Mouse (Mus musculus) ES-E14 (cell line): ENCODE data around the gene Foxo3. TPM values are rescaled to one million over a fixed set of nuclear protein-coding genes. Genes with fewer than 3 reads are reported as not detected.

Source experiments
- DNase-seq: peaks from one replicate; pipeline ENCODE4 v3.0.0-alpha.2; 2013; ENCODE audit warnings: low read depth, low spot score
- H3K27ac ChIP-seq: 2 replicates; pipeline ENCODE4 v1.5.1; 2012; ENCODE audit warnings: low read depth, mild to moderate bottlenecking, low read length, moderate library complexity, mixed read lengths; ENCODE audit not compliant: poor library complexity, insufficient read depth, severe bottlenecking
- H3K36me3 ChIP-seq: 2 replicates; pipeline ENCODE4 v1.6.1; 2012; ENCODE audit warnings: mild to moderate bottlenecking, low read length, moderate library complexity, mixed read lengths; ENCODE audit not compliant: control insufficient read depth, poor library complexity, insufficient read depth, severe bottlenecking
- H3K4me1 ChIP-seq, 2 experiments: fragments of 150-350 bp in 1 of 2; sonication (generic) in 1 of 2; 2 replicates each; pipeline ENCODE4 v1.6.1; 2012; ENCODE audit warnings: low read length in 2 of 2, mild to moderate bottlenecking in 1 of 2, mixed read lengths in 1 of 2; ENCODE audit not compliant: control insufficient read depth in 2 of 2, insufficient read depth in 2 of 2, poor library complexity in 1 of 2
- H3K4me3 ChIP-seq, 2 experiments: fragments of 150-350 bp in 1 of 2; sonication (generic) in 1 of 2; 2 replicates each; pipeline ENCODE4 v1.5.1; 2012; ENCODE audit warnings: low read length in 2 of 2, low read depth in 1 of 2, mild to moderate bottlenecking in 1 of 2, mixed read lengths in 1 of 2; ENCODE audit not compliant: insufficient read depth in 1 of 2, poor library complexity in 1 of 2, severe bottlenecking in 1 of 2
- H3K9ac ChIP-seq: 2 replicates; pipeline ENCODE4 v1.6.1; 2012; ENCODE audit warnings: low read depth, mild to moderate bottlenecking, low read length, mixed read lengths; ENCODE audit not compliant: poor library complexity, insufficient read depth, severe bottlenecking
- H3K9me3 ChIP-seq: fragments of 150-350 bp; sonication (generic); 2 replicates; pipeline ENCODE4 v1.6.1; 2012; ENCODE audit warnings: low read depth, mild to moderate bottlenecking, low read length; ENCODE audit not compliant: control insufficient read depth, insufficient read depth
- CHD2 ChIP-seq: IDR thresholded peaks from 2 replicates; pipeline ENCODE4 v1.6.1; 2014; ENCODE audit warnings: mild to moderate bottlenecking, low read depth, low read length, inconsistent platforms
- HCFC1 ChIP-seq: IDR thresholded peaks from 2 replicates; pipeline ENCODE4 v1.6.1; 2012; ENCODE audit warnings: low read length, inconsistent platforms, borderline replicate concordance; ENCODE audit not compliant: insufficient read depth
- MAFK ChIP-seq: IDR thresholded peaks from 2 replicates; pipeline ENCODE4 v1.6.1; 2014; ENCODE audit warnings: mild to moderate bottlenecking, low read depth, low read length, inconsistent platforms; ENCODE audit not compliant: insufficient read depth
- ZC3H11A ChIP-seq: IDR thresholded peaks from 2 replicates; pipeline ENCODE4 v1.6.1; 2012; ENCODE audit warnings: low read depth, mild to moderate bottlenecking, inconsistent platforms, low read length, borderline replicate concordance
- ZNF384 ChIP-seq: IDR thresholded peaks from 2 replicates; pipeline ENCODE4 v1.6.1; 2012; ENCODE audit warnings: low read depth, low read length, inconsistent platforms
- in situ Hi-C, 2 experiments: fragments of 600-800 bp; cut with MboI; formaldehyde crosslinking; loops; one replicate each; pipeline ENCODE4 v1.15.1; 2025; ENCODE audit warnings: low sequenced_read_pairs in 2 of 2, inconsistent platforms in 1 of 2; ENCODE audit not compliant: unreplicated experiment in 2 of 2
- total RNA-seq: library from RNA; depleted of rRNA; stranded (reverse); fragments of 300-350 nt; gene quantifications from 2 replicates; pipeline ENCODE4 v1.2.3, GENCODE M21; 2012

The Foxo3 gene
- total RNA-seq, 1 experiment = 20.7 TPM

DNA sequence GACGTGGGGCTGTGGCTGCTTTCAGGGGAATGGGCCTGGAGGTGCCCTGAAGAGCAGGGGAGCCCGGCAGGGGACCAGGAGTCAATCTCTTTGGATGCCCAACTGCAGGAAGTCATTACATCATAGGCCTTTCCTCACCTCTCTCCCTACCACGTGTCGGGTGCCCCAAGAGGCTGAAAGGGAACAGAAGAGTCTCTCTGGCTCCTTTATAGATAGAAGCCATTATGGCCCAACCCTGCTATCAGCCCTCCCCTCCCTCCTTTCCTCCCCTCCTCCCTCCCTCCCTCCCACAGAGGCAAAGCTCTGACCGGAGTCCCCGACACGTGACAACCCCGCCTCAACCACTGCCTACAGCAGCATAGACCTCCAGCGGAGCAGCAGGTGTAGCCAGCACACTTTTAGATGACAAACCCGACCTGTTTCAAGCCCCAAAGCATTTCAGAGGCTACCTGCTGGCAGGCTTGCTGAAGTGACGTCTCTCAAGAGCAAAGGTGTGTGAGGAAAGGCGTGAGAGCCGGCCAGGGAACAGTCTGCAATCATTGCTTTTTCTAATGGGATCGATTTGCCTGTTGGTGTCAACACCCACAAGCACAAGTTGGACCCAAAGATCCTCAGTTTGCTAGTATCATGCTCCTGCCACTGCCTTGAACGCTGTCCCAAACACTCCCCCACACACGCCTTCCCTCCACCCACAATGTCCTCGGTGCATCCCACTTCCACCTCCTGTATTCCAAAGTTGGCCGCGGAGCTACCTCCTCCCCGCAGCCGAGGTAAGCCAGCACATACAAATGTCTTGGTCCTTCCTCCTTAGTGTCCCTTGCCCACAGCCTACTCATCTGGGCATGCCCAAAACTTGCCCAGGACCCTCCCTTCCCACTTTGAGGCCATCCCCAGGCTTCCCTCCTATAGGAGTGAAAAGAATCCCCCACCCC, 2.5 kb downstream of the Foxo3 start:
- peaks cover 13% of the 10 kb centered on the region; the same call in 1 of the 2 replicates for H3K36me3 ChIP-seq
- peak overlapping the region; percentile 76 to 77 for H3K4me3 ChIP-seq
- DNase-seq = peak; percentile 68
- no peak for TF ChIP-seq MAFK
- no peak for TF ChIP-seq ZNF384
- TF ChIP-seq ZC3H11A = no peak
- TF ChIP-seq HCFC1 = no peak
- no peak for TF ChIP-seq CHD2
- peak overlapping the region; percentile 48; the same call in 1 of the 2 replicates for H3K27ac ChIP-seq
- in situ Hi-C loops = no loop called here
- H3K9me3 ChIP-seq = no peaks in the 10 kb centered on the region
- H3K4me1 ChIP-seq = peaks cover 4 to 10% of the 10 kb centered on the region in 2 experiments; a peak in 2 of 4 replicates
- peak overlapping the region; percentile 79 for H3K9ac ChIP-seq

DNA sequence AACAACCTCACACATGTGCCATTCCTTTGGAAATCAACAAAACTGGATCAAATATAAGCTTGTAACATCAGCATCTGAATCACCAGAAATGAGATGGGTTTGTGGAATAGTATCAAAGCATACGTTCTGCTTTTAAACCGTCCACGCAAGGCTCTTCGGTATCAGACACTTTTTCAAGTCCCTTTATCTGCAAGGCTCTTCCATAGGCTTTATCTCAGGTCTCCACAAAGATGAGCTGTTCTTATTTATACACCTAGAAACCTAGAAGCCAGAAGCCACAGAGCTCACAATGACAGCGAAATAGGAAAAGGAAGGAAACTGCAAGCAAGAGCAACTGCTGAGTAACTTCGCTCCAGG, 3.2 kb downstream of the Foxo3 start:
- in situ Hi-C loops = no loop called here
- Histone ChIP-seq H3K4me1 (peaks cover 2 to 10% of the 10 kb centered on the region in 2 experiments; a peak in 1 of 4 replicates), H3K9me3 (no peaks in the 10 kb centered on the region), H3K27ac (no peak overlapping the region; the same call in 1 of the 2 replicates), H3K9ac (peak overlapping the region; percentile 49; the same call in 1 of the 2 replicates), H3K36me3 (peaks cover 15% of the 10 kb centered on the region), H3K4me3 (peak overlapping the region; percentile 76 to 77; a peak in 3 of 4 replicates)
- TF ChIP-seq MAFK = no peak
- TF ChIP-seq HCFC1 = no peak
- TF ChIP-seq CHD2 = no peak
- no peak for TF ChIP-seq ZNF384
- no peak for TF ChIP-seq ZC3H11A
- no peak for DNase-seq

DNA sequence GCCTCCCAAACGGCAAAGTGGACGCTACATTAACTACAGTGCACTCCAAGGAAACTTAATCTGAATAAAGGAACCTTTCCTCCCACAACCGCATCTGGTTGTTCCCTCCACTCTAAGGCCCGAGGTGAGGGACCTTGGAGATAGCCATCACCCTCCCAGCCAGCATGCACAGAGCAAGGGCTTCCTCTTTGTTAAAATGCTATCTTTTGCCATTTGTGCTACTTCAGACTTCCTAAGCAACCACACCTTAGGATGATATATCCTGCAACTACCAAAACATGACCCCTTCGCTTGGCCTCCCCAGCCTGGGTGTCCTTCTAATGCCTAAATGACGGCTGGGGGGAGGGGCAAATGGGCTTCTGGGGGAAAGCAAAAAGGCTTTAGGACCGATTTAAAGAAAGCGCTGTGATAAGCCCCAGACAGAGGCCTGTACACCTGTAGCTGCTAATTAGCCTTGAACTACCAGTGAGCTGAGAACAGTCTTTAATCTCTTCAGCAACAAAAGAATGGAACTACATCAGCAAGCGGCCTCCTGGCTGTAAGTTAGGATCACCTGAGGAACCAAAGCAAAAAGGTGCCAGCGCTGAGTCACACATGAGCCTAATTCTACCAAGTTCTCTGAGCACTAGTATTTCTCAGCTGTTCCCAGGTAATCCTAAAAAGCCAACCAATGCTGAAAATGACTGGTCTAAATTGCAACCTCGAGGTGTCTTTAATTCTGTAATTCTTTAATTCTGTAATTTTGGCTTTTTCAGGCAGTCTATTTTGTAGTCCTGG, 4.9 kb downstream of the Foxo3 start:
- TF ChIP-seq MAFK (no peak), ZC3H11A (no peak), HCFC1 (no peak), ZNF384 (no peak), CHD2 (no peak)

DNA sequence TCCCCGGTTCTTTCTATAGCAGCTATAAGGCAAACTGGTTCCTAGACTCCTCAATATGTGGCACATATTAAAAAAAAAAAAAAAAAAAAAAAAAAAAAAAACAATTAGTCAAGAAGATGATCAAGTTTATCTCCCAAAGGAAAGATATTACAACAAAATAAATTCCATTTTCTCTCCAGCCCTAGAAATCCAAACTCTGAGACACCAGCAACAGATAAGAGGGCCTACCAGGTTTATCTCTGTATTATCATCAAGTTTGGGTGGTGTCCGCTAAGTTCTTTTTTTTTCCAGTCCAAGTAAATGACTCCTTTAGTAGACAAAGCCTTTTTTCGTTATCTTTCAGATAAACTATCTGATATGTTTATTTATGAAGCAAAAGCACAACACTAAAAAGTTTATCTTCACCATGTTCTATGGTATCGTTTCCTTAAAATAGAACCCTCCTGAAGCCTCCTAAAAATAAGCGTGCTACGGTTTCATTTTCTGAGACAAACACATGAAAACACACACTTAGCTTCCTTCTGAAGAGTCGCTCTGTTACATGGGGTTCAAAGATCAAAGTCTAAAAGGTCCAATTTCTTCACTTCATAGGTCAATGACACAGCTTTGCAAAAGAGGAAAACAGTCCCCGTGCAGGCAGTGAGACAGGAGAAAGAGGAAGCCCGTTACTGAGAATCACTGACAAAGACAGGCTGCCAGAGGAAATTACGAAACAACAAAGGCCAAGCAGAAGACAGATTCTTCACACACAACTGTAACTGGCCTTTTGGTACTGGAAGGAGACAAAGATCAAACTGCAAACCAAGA, 6.1 kb downstream of the Foxo3 start:
- H3K4me1 ChIP-seq = peaks cover 2 to 10% of the 10 kb centered on the region in 2 experiments; a peak in 1 of 4 replicates
- no peak for DNase-seq
- no peak overlapping the region for H3K9ac ChIP-seq
- H3K9me3 ChIP-seq = no peaks in the 10 kb centered on the region
- H3K4me3 ChIP-seq = no peak overlapping the region
- peaks cover 22% of the 10 kb centered on the region for H3K36me3 ChIP-seq
- in situ Hi-C loops = no loop called here
- H3K27ac ChIP-seq = no peak overlapping the region
- TF ChIP-seq CHD2 (no peak), HCFC1 (no peak), ZC3H11A (no peak), MAFK (no peak), ZNF384 (no peak)

More for the DNA sequence above, 4.9 kb downstream of the Foxo3 start:
- no peak overlapping the region for H3K9ac ChIP-seq
- no peaks in the 10 kb centered on the region for H3K9me3 ChIP-seq
- peaks cover 2 to 10% of the 10 kb centered on the region in 2 experiments; a peak in 1 of 4 replicates for H3K4me1 ChIP-seq
- in situ Hi-C loops = no loop called here
- no peak for DNase-seq
- H3K27ac ChIP-seq = no peak overlapping the region
- peaks cover 22% of the 10 kb centered on the region for H3K36me3 ChIP-seq
- no peak overlapping the region for H3K4me3 ChIP-seq
